Mouse (Mus musculus) activated CD4-positive, CD25-positive, alpha-beta regulatory T cell, adult 9 weeks (primary cell): Measurements from ENCODE around the gene March9. TPM values are rescaled to one million over a fixed set of nuclear protein-coding genes. Genes with fewer than 3 reads are reported as not detected.

ENCODE experiments used
- polyA plus RNA-seq: library from polyadenylated mRNA; unstranded; fragments of 100-300 nt; shearing (Covaris generic); gene quantifications from one replicate; pipeline ENCODE4 v1.2.1, GENCODE M21; 2017

The March9 gene
- polyA plus RNA-seq = 0.23 TPM

DNA sequence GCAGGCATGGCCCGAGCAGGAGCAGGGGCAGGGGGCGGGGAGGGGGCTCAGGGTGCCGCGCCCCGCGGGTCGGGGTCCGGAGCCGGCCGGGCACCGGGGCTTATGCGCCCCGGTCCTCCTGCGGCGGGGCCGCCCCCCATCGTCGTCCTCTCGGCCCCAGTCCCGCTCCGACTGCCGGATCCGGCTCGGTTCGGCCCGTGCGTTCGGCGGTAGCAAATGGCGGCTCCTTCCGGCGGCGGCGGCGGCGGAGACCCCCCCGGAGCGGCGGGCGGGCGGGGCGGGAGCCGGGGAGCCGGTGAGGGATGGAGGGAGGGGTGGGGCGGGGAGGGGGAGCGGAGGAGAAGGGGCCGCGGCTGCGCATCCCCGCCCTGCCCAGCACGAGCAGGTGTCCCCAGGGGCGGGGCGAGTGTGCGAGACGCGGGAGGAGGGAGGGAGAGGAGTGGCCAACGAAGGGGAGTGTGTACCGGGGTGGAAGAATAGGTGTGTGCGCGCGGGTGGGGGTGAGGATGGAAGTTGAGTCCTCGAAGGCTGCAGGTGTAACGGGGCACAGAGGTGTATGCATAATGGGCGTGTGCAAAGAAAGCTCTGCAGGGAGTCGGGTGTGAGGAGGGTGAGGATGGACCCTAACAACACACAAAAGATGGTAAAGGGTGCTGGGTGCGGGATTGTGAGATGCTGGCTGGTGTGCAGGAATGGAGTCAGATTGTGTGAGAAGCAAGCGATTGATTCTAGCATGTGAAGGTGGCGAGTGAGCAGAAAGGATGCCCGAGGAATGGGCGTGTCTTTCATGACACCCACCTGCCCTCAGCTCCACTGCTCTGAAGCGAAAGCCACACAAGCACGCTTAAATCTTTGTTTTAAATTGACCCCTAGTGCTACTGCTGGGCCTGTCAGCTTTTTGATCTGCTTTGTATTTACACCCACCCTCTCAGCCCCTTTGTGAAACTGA lies at the start of gene March9:
Gene March9, minus strand, starts transcription at position 217 of the 949 bp plus-strand sequence.

GRCm38 (mm10) chr10:127075080-127075479 lies 15.1 kb upstream of the March9 start, which contains the start of gene Agap2:
TSS of gene Agap2 (plus strand) at chr10:127075284.

DNA sequence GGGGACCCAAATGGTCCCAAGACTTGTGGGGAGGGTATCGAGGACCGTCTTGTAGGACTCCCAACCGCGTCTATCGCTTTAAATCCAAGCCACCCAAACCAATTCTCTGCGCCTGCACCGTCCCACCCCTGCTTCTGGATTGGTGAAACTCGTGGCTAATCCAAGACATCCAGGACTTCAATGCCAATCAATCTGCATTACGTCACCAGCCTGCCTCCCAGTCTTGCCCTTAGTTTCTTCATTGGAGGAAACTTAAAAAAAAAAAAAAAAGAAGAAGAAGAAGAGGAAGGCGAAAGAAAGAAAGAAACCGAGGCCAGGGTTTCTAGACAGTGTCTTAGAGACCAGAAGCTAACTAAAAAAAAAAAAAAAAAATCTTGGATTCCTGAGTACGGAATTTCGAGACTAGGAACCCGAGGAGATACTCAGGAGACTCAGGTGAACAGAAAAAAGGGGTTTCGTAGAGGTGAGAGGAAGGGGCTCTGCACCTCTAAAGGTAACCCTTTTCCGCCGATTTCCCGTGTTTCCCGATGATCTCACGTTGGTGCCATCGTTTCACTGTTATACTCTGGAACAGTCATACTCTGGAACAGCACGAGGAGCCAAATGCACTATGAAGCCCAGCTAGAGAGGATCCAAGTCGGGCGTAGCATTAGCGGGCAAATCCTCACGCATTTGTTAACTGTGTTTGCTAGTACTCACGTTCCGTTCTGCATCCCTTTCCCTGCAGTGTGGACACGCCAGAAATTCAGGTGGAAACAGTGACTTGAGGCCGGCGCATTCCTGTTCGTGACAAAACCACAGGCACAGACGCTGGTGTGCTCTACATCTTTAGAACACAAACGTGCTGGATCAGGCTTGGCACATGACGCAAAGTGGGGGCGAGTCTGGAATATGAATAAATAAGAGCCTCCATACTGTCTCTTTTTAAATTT lies 10.5 kb upstream of the March9 start, which contains the start of gene Tspan31:
Gene Tspan31, minus strand, starts transcription at position 75 of the 932 bp plus-strand sequence.

GRCm38 (mm10) chr10:127063239-127063872 lies 3.4 kb upstream of the March9 start, which contains the start of gene Cdk4:
TSS of gene Cdk4 (plus strand) at chr10:127063534.

GRCm38 (mm10) chr10:127047954-127048353 lies 12.0 kb downstream of the March9 start, which contains the start of gene Cyp27b1:
TSS of gene Cyp27b1 (plus strand) at chr10:127048250.

DNA sequence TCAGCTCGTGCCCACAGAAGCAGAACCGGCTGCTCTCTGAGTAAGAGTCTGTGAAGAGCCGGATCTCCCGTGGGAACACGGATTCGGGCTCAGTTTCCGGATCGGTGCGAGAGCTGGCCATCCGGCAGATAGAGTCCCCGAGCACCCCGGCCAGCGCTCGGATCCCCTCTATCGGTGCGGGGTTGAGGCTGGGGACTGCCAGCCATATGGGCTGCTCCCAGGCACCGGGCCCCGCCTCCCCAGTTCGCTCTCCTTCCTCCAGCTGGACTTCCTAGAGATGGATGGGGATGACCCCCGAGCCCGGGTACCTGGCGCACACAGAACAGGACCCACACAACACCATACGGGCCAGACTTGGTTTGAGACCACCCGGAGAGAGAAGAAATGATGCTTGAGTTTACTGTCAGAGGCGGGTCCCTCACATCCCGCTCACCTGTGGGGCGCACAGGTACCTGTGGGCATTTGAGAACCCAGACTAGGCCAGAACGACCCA lies 18.7 kb downstream of the March9 start, which contains the start of the genes Mettl1 and Eef1akmt3:
Gene Mettl1, plus strand, starts transcription at position 141 of the 493 bp plus-strand sequence.
Gene Eef1akmt3, minus strand, starts transcription at position 240 of the 493 bp plus-strand sequence.

GRCm38 (mm10) chr10:127030336-127031296 lies 29.4 kb downstream of the March9 start, which contains the start of gene Tsfm:
TSS of gene Tsfm (minus strand) at chr10:127030840.

Other genes with a start within 250 kb of the March9 start
- gene Atp23, start 158.8 kb downstream of the March9 start, polyA plus RNA-seq = 10.5 TPM
- 16.0 TPM for gene Ctdsp2, start 81.5 kb downstream of the March9 start, polyA plus RNA-seq
- gene Avil, start 59.5 kb downstream of the March9 start, polyA plus RNA-seq = 0.15 TPM
- gene Tsfm, start 29.3 kb downstream of the March9 start, polyA plus RNA-seq = 46.6 TPM
- 22.3 TPM for gene Mettl1, start 18.8 kb downstream of the March9 start, polyA plus RNA-seq
- 0.17 TPM for gene Eef1akmt3, start 18.7 kb downstream of the March9 start, polyA plus RNA-seq
- gene Cyp27b1, start 11.9 kb downstream of the March9 start, polyA plus RNA-seq = 0.17 TPM
- 367 TPM for gene Cdk4, start 3.4 kb upstream of the March9 start, polyA plus RNA-seq
- gene Tspan31, start 10.1 kb upstream of the March9 start, polyA plus RNA-seq = 116 TPM
- gene Agap2, start 15.1 kb upstream of the March9 start, polyA plus RNA-seq = 30.6 TPM
- gene Os9, start 60.9 kb upstream of the March9 start, polyA plus RNA-seq = 200 TPM
- 589 TPM for gene B4galnt1, start 105.0 kb upstream of the March9 start, polyA plus RNA-seq
- 6.3 TPM for gene Slc26a10, start 120.5 kb upstream of the March9 start, polyA plus RNA-seq
- gene Arhgef25, start 129.9 kb upstream of the March9 start, polyA plus RNA-seq = 0.40 TPM
- 130 TPM for gene Dtx3, start 135.5 kb upstream of the March9 start, polyA plus RNA-seq
- gene Pip4k2c, start 151.4 kb upstream of the March9 start, polyA plus RNA-seq = 44.1 TPM
- gene Kif5a, start 203.2 kb upstream of the March9 start, polyA plus RNA-seq = 0.33 TPM
- 118 TPM for gene Dctn2, start 206.2 kb upstream of the March9 start, polyA plus RNA-seq
- gene Mbd6, start 228.8 kb upstream of the March9 start, polyA plus RNA-seq = 9.3 TPM